Mouse (Mus musculus) heart, postnatal 25 days (tissue): ENCODE results near the gene Padi6. TPM values are rescaled to one million over a fixed set of nuclear protein-coding genes. Genes with fewer than 3 reads are reported as not detected.

ENCODE experiments used
- DNase-seq: peaks from one replicate; pipeline ENCODE4 v3.0.0; 2022; ENCODE audit warnings: low spot score
- intact Hi-C: fragments of 180-260 bp; cut with DNase I; formaldehyde crosslinking; loops from one replicate; pipeline ENCODE4 v1.15.1; 2025
- total RNA-seq, 2 experiments: library from RNA; stranded (reverse); gene quantifications; 2 replicates each; pipeline ENCODE4 v1.2.3; 2021

The Padi6 gene
- total RNA-seq, 2 experiments from 2014 or later, result not detected

DNA sequence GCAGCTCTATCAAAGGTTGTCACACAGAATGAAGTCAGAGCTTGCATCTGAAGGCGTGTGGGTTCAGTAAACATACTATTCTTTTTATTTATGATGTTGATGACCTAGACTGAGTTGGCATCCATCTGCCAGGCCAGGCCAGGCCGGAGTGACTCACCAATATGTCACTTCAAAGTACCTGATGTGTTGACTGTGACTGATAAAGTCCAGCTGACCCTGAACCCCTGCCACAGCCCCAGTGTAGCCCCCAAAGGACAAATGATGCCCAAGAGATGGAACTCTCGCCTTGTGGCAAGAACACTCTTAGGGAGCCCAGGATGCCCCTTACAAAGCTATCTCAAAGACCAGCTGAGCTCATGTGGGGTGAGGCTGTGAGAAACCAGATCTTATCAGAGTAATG lies 13.4 kb upstream of the Padi6 start:
- DNase-seq, result no peak
- intact Hi-C loops, result no loop called here

DNA sequence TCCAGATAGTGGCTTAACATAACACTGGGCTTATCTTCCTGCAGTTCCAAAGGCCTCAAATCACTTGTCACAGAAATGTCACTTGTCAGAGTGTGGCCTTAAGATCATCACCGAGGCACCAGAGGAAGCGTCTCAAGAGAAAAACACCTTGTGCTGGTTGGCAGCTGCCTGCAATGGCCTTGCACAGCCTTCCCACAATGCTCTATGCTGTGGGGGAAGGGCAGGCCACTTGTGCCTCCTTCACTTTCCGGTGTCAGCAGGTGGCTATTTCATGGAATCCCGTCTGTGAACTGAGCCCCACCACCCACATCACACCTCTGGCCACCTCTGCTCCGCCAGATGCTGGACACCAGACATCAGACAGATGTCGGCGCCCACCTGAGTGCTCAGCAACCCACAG lies 10.9 kb upstream of the Padi6 start:
- intact Hi-C loops, result no loop called here
- DNase-seq, result no peak

DNA sequence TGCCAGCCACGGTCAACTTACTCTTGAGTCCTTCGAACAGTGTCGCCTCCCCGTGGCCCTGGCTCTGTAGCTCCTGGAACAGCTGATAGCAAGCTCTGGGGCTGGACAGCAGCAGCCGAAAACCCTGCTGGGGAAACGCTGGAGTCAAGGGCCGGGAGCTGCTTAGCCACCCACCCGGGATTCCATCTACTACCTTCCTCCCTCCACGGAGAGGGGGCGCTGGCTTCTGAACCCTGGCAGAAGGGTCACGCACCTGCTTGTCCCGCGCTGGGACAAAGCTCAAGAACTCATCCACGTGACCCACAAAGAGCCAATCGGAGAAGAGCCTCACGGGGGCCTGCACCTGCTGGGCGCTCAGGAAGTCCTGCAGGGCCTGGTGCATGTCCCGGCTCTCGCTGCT lies 7.9 kb upstream of the Padi6 start:
- intact Hi-C loops, result no loop called here
- no peak for DNase-seq

DNA sequence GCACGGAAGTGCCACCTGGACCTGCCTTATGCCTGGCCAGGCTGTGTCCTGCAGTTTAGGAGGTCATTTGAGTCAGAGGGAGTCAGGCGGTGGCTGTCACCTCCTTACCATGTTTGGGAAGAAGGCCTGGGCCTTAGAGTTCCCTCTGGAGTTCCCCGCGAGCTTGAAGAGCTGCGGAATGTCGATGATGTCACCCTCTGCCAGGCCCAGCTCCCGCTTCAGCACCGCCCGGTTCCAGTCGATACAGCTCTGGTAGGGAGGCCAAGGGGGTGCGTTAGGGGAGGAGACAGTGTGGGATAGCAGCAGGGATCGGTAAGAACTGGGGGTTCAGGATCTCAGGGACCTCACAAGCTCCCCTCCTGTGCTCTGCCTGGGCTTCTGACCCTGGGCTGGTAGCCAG lies 5.5 kb upstream of the Padi6 start:
- DNase-seq, result no peak
- intact Hi-C loops, result no loop called here

DNA sequence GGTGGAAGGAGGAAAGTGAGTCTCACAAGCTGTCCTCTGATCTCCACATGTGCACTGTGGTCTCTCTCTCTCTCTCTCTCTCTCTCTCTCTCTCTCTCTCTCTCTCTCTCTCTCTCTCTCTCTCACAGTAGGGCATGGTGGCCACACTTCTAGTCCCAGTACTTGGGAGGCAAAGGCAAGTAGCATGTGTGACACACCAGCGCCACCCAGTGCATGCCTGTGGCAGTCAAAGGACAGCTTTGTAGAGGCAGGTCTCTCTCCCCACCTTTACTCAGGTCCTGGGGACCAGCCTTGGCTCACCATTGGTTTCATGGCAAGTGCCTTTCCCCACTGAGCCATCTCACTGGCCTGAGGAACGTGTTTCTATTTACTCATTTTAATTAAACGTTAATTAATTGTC lies 2.2 kb upstream of the Padi6 start:
- intact Hi-C loops, result no loop called here
- DNase-seq, result no peak

DNA sequence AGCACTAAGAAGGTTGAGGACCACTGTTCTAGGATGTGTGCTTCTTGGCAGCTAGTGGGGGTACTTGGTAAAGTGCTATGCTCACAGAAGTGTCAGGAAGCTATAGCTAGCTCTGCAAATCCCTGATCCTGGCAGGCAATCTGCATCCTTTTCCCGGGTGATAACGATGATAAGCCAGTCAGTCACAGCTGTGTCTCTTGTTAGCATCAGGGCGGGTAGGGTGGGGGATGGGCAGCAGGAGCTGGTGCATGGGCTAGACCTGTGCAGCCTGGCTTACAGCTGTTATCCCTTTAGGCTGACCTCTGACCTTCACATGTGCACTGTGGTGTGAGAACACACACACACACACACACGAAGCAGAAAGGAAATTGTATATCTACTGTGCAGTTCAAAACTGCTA lies 643 bp upstream of the Padi6 start:
- intact Hi-C loops, result no loop called here
- DNase-seq, result no peak

DNA sequence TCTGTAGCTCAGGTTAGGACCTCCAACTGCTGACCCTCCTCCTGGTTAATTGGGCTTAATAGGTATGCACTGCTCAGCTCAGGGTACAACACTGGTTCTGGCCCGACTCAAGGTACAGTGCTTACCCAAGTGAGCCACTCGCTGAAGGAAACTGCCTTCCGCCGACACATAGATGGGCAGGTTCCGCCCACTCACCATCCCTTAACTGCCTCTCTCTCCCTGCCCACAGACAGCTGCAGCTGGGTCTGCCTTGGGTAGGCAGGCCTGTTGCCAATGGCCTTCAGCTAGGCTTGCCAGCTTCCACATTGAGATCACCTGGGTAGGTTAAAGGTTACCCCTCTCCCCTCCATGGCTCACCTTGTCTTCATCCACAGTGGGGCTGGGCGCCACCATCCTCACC lies 1.0 kb downstream of the Padi6 start:
- intact Hi-C loops, result no loop called here
- no peak for DNase-seq

DNA sequence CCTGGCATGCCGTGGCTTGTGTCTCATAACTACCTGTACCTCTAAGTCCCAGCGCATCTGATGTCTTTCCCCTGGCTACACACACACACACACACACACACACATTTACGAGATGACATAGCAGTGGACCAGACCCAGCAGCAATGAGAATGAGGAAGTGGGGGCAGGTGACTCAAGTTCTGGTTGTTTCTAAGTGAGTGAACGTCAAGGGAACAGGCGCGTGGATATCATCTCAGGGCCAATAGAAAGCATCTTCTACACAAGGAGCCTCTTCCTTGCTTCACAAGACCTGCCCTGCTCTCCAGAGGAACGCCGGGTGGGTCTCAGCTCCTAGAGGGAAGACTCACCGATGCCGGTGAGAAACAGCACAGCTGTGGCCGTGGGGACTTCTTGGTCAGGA lies 1.8 kb downstream of the Padi6 start:
- DNase-seq, result no peak
- intact Hi-C loops, result no loop called here

DNA sequence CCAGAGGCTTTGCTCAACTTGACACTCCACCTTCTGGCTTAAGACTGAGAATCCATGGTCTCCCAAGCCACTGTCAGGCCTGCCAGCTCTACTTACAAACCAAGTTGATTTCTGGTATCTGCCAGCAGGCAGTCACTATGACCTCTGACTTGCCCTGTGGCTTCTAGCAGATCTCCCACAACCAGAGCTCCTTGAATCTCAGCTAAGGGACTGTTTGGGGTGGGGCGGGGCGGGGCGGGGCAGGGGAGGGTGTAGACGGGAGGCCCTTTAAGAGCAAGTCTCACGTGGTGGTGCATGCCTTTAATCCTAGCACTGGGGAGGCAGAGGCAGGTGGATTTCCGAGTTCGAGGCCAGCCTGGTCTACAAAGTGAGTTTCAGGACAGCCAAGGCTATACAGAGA lies 9.6 kb downstream of the Padi6 start:
- intact Hi-C loops, result no loop called here
- no peak for DNase-seq

DNA sequence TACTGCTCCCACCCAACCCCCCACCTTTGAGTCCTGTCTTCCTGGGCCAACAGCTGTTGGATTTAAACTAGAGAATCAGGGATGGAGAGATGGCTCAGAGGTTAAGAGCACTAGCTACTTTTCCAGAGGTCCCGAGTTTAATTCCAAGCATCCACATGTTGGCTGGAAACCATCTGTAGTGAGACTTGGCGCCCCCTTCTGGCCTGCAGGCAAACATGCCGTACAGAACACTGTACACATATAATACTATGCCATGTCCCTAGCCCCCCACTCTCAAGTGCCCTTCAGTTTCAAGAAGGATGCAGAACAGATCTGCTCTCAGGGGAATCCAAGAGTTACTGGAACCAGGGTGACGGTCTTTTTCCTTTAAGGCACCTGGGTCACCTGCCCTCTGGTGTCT lies 10.8 kb downstream of the Padi6 start:
- intact Hi-C loops, result no loop called here

DNA sequence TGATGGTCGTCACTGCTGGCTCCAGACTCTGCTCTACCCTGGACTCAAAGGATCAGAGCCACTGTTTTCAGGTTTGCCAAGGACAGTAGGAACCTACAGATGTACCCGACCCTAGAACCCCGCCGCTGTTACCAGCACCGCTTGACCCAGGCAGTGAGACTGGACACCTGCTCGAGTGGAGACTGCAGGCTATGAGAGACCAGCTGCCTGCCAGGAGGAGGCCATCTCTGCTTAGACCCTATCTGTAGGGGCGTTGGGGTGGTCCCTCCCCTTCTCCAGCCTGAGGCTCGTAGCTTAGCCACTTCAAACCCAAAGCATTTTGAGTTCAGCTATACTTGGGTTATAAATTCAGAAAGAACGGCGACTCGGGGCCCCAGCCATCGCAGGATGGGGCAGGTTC lies 15.5 kb downstream of the Padi6 start:
- intact Hi-C loops, result no loop called here
- no peak for DNase-seq

More for the DNA sequence above, 10.8 kb downstream of the Padi6 start:
- no peak for DNase-seq

DNA sequence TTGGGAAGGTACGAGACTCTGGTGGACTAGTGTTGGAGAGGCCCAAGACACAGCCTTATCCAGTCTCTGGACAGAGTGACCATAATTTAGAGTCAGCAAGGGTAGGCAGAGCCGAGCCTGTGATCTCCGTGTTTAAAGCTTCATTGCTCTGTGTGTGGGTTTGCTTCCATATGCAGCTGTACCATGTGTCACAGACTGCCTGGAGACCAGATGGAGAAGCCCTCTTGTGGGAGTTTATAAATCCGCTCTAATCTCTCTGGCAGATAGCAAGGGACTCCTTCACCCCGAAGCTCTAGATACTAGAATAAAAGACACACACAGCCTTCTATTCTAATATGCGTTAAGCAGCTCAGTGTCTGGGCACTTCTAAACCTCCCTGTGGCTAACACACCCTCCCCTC lies 17.7 kb downstream of the Padi6 start:
- no peak for DNase-seq
- intact Hi-C loops, result loop anchor here (2.0 kb wide), 2 partner anchors 178 to 232 kb away; no protein-coding TSS in a partner anchor

DNA sequence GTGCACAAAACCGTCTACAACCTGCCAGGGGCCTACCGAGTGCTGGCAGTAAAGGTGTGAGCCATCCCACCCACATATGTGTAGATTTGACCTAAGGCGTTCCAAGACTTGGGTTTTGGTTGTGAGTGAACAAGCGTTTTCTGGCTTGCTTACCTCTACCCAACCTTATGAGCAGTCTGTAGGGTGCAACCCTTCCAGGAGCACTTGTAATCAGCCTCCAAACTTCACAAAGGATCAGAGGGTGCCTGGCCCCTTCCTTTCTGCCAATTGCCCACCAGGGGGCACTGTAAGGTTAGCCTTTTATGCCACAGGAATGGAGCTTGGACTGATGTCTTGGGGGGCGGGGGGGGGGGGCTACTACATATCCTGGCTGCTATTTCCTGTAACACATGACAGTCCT lies 18.6 kb downstream of the Padi6 start:
- intact Hi-C loops, result loop anchor here (2.0 kb wide), 2 partner anchors 179 to 233 kb away; no protein-coding TSS in a partner anchor
- DNase-seq, result no peak

DNA sequence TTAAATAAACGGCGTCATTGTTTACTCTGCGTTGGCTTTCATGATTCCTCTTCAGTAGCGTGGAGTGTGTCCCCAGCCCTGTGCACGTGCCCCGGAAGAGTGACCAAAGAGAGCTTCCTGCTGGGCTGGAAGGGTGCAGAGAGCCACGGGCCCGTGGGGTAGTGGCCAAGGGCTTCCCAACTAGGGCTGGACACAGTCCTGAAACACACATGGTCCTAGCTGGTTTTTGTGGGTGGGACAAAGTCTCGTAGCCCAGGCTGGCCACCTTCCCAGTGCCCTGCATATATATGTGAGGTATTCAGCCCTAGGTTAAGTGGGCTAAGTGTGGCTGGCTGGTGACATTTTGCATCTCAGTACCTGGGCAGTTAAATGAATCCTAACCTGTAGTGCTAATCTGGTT lies 19.3 kb downstream of the Padi6 start:
- intact Hi-C loops, result no loop called here
- DNase-seq, result no peak

DNA sequence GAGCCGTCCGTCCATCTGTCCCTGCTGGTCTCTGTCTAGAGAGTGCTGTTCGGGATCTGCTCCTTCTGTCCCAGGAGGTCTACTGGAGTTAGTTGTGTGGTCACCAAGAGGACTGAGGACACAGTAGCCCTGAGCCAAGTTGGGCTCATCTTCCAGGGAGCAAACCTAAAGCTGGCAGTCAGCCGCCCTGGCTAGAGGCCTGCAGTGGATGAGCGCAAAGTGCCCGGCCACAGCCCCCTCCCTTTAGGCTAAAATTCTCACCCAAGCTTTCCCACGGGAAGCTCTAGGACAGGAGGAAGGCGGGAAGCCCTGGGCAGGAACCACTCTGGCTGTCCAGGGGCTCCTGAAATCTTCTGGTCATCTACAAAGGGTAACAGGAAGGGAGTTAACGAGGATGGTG lies 19.7 kb downstream of the Padi6 start:
- DNase-seq, result no peak
- intact Hi-C loops, result no loop called here

DNA sequence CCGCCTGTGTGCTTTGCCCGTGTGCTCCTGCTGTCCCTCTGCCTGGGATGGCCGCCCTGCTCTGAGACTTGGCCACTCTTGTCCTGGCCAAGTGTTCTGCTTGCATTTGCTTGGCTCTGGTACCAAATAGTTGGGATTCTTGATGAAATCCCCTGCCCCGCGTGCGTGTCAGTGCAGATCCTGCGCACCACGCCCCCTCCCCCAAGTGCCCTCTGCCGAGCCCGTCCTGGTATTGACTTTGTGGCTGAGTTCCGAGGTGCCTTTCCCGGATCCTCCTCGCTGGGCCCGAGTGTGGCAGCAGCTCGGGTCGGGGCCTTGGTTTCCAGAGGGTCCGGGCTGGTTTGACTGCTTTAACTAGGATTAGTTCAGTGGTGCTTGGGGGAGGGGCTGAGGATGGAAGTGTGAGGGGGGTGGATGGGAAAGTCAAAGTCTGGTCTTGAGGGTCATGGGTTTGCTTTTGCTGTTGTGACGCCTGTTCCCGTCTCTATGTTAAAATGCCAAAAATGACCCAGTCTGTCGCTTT lies 20.4 kb downstream of the Padi6 start:
- DNase-seq, result no peak
- intact Hi-C loops, result no loop called here

DNA sequence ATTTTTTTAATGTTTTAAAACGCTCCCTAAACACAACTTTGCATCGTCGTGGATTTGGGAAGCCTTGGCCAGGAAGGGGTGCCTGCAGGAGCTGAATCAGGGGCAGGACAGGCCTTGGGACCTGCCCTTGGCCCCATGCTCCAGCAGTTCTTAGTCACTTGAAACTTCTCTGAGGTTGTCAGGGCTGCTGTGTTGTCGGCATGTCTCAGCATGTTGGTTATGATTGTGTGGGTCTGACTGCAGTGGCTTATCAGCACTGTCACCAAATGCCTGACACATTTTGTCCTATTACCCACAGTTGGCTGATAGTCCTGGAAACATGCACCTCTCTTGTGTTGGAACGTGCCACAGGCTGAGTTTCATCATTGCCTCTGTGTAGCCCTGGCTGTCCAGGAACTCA lies 22.4 kb downstream of the Padi6 start:
- no peak for DNase-seq
- intact Hi-C loops, result no loop called here

DNA sequence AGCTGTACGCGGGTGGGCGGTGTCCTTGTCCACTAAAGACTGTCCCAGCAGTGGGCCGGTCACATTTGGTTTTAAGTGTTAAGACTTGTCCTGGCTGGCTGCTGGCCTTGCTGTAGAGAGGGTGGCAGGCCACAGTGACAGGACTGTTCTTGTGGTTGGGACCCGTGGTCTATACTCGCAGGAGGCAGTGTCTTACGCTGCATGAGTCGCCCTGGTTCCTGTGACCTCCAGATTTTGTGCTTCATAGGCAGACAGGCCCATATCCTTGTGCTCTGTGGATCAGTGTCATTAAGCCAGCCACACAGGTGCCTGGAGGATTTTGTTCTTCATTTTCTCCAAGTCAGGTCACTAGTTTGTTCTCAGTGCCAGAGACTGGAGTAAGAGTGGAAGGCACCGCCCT lies 24.0 kb downstream of the Padi6 start:
- intact Hi-C loops, result no loop called here
- DNase-seq, result no peak

DNA sequence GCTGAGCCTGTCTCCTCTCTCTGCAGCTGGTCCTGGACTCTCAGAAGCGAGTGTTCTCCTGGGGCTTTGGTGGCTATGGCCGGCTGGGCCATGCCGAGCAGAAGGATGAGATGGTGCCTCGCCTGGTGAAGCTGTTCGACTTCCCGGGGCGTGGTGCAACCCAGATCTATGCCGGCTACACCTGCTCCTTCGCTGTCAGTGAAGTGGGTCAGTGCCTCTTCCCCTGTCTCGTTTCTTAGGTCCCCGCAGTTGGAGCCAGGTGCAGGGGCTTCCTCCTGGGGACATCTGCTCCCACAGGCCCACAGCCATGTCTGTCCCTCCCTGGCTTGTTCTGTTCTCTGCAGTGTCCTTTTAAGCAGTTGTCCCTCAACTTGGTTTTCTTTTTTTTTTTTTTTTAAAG lies 25.4 kb downstream of the Padi6 start:
- intact Hi-C loops, result no loop called here

DNA sequence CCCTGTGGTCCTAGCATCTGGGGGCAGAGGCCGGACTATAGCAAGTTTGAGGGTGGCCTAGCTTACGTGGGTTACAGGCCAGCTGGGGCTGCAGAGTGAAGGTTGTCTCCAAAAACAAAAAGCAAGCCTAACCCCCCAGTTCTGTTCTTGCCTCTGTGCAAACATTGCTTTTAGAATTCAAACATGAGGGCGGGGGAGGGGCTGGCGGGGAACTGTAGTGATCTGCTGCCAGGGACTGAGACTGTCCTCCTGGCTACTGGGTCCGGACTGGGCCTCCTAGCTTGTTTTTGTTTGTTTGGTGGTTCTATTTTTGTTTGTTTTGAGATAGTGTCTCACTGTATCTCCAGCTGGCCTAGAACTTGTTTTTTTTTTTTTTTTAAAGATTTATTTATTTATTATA lies 27.9 kb downstream of the Padi6 start:
- intact Hi-C loops, result loop anchor here (2.0 kb wide), 1 partner anchor 122 kb away; no protein-coding TSS in a partner anchor

More for the DNA sequence above, 25.4 kb downstream of the Padi6 start:
- DNase-seq, result no peak

DNA sequence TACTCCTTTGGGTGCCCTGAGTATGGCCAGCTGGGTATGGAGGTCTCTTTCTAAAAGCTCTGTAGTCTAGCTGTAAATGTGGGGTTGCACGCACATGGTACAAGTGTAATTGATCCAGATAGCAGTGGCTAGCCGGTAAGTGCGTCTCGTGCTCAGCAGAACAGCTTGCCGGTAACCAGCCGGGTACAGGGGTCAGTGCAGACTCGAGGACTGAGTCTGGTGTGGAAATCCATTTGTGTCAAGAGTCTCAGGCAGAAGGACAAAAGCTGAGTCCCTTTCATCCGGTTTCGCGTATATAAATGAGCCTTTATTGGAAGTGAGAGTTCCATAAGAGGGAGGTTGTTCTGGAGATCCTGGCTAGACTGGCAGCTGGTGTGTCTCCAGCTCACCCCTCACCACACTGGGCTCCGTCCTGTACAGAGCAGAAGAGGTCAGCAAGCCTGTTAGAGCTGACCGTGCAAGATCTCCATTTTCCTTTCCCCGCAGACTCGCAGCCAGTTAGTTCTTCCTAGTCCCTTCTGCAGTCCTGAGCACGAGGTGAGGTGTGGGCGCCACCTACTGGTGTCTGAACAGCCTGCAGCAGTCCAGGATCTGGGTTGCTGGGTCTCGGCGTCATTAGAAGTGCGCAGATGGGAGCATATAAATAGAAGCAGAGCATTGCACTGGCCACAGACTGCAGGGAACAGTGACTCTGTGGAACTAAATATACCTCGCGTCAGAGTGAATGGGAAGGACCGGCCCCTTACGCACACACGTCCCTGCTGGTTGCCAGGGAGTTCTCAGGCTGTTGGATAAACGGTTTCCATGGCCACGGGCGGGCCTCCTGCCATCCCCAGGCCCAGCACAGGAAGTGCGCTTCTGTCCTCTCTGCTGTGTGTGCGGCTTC lies 28.7 kb downstream of the Padi6 start:
- DNase-seq, result peak; percentile 85
- intact Hi-C loops, result loop anchor here (1.0 to 2.0 kb wide), 2 partner anchors 34 to 121 kb away; no protein-coding TSS in a partner anchor

More for the DNA sequence above, 27.9 kb downstream of the Padi6 start:
- no peak for DNase-seq

DNA sequence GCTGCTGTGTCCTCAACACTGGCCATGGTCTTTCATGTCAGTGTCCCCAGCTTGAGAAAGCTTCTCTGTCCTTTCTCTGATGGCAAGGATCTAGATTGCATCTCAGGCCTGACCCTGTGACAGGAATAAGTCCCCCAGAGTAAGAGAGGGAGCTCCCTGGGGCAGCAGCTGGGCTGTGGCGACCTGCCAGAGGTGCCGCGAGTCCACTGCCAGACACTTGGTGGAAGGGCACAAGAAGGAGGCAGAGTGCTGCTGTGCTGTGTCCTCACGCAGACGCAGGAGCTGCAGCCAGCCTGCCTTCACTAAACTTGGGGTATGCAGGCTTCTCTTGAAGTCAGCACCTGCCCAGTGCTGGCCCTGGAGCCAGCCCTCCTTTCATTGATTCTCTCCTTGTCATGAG lies 31.1 kb downstream of the Padi6 start:
- no peak for DNase-seq
- intact Hi-C loops, result no loop called here
